In the genomic region with DNA sequence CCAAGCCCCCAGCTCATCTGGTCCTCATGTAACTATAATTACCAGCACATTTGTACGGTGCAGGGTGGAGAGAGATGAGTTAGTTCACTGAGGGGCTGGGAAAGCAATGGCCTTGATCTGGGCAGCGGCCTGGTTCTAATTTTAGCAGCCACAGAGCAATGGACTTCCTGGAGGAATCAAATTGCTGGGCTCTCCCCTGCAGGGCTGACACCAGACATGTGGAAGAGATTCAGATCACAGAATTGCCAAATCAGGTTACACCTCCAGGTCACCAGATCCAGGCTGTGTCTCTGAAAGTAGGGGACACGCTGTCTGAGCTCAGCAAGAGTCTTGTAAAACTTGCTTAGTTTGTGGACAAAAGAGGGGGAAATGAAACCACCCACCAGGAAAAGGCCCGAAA, we compare ENCODE assay signal across 8 mouse cellular contexts. TPM values are rescaled to one million over a fixed set of nuclear protein-coding genes. Genes with fewer than 3 reads are reported as not detected.
DNase-seq lines count a peak whose midpoint lies in the region; ATAC-seq and TF ChIP-seq lines count a peak whose summit lies in the region.

No protein-coding gene starts in this region.

- DNase-seq in urinary bladder, postnatal 14 days (ENCODE audit: low spot score) = peak; percentile 23
- DNase-seq in urinary bladder, adult 2 months (ENCODE audit: low spot score) = no peak
- peak; percentile 33 to 58 for DNase-seq in heart, postnatal 14 days
- peak; percentile 91 for DNase-seq in limb, embryonic 10.5 days (ENCODE audit: low spot score)
- peak; percentile 86 for DNase-seq in mesoderm, embryonic 11.5 days (ENCODE audit: low read depth, low spot score)

- no peak for TF ChIP-seq CTCF in embryonic fibroblast, embryonic 13.5 days (IDR thresholded peaks at IDR 0.05; ENCODE audit: borderline replicate concordance, insufficient read depth, low read length)

- WGBS in limb, embryonic 10.5 days = 3% methylated on average over 4 of the region's 4 CpGs

- H3K36me3 ChIP-seq in limb, embryonic 10.5 days = no peaks in the 10 kb centered on the region

- no peak for ATAC-seq in activated CD4-positive, CD25-positive, alpha-beta regulatory T cell, adult 4 months
- no peak for ATAC-seq in erythroblast, adult 5-6 weeks (replicated peaks; ENCODE audit: low FRiP score, poor library complexity, severe bottlenecking)

- intact Hi-C loops in heart, postnatal 14 days (cut with DNase I) = no loop called here

- peak overlapping the region; percentile 58 for H3K27ac ChIP-seq in embryonic fibroblast, embryonic 13.5 days (ENCODE audit: insufficient read depth, low read length)
- H3K27ac ChIP-seq in limb, embryonic 10.5 days = peak overlapping the region; percentile 94

- H3K9me3 ChIP-seq in limb, embryonic 10.5 days (replicated peaks) = no peaks in the 10 kb centered on the region

- no peaks in the 10 kb centered on the region for H3K27me3 ChIP-seq in limb, embryonic 10.5 days (ENCODE audit: low read depth, poor library complexity, severe bottlenecking)

- H3K4me1 ChIP-seq in embryonic fibroblast, embryonic 13.5 days (ENCODE audit: control insufficient read depth, insufficient read depth, low read length) = peaks cover 6% of the 10 kb centered on the region
- H3K4me1 ChIP-seq in limb, embryonic 10.5 days = peaks cover 71% of the 10 kb centered on the region

- H3K4me3 ChIP-seq in embryonic fibroblast, embryonic 13.5 days (ENCODE audit: insufficient read depth, low read length) = no peak overlapping the region
- peak overlapping the region; percentile 25; the same call in 1 of the 2 replicates for H3K4me3 ChIP-seq in limb, embryonic 10.5 days

- no peak for TF ChIP-seq POLR2A in embryonic fibroblast, embryonic 13.5 days (IDR thresholded peaks at IDR 0.05; ENCODE audit: low read depth, low read length)

RNA-seq across cellular contexts. Expression of gene Cfap161, which starts 19.3 kb away (rescaled TPM):
- 0.10 TPM in 1 of 2 replicates, not detected in the other for polyA plus RNA-seq in urinary bladder, adult 2 months (2012; rRNA removed)
- polyA plus RNA-seq in embryonic fibroblast, embryonic 13.5 days (2011; ENCODE audit: insufficient read length, low read depth, missing spikeins) = not detected in 2 replicates
- total RNA-seq in heart, postnatal 14 days (2021) = under 1 TPM in 1 of 2 experiments, not detected in 1; 0.22 TPM
- polyA plus RNA-seq in limb, embryonic 10.5 days (2016; fragmentation: Nextera tagmentation; extraction: Ambion mirVana) = 0.14 TPM in 1 of 2 replicates, not detected in the other
- not detected for polyA plus RNA-seq in activated CD4-positive, CD25-positive, alpha-beta regulatory T cell, adult 4 months (2017; shearing (Covaris generic))
- total RNA-seq in erythroblast, adult 5-6 weeks (2015; ENCODE audit: low replicate concordance) = not detected in 2 replicates
- not detected in 2 replicates for total RNA-seq in erythroblast, adult 5-6 weeks (2017; ENCODE audit: low replicate concordance)
